Mouse (Mus musculus) kidney, embryonic 15.5 days (tissue): ENCODE measurements around the gene Atp6v0a4. TPM values are rescaled to one million over a fixed set of nuclear protein-coding genes. Genes with fewer than 3 reads are reported as not detected.

ENCODE experiments used
- ATAC-seq: fragments of 200-750 bp; cut with Nextera tagmentation; replicated peaks from 2 replicates; pipeline ENCODE4 v1.8.0; 2017; ENCODE audit warnings: moderate TSS enrichment; ENCODE audit not compliant: low FRiP score
- H3K27ac ChIP-seq: fragments of 300-500 bp; sonication (generic); 2 replicates; pipeline ENCODE4 v1.5.1; 2015; ENCODE audit warnings: mild to moderate bottlenecking, inconsistent platforms
- H3K27me3 ChIP-seq: fragments of 300-500 bp; sonication (generic); 2 replicates; pipeline ENCODE4 v1.6.1; 2015; ENCODE audit warnings: inconsistent platforms
- H3K36me3 ChIP-seq: fragments of 300-500 bp; sonication (generic); 2 replicates; pipeline ENCODE4 v1.6.1; 2015; ENCODE audit warnings: inconsistent platforms
- H3K4me1 ChIP-seq: fragments of 300-500 bp; sonication (generic); 2 replicates; pipeline ENCODE4 v1.6.1; 2015; ENCODE audit warnings: inconsistent platforms
- H3K4me2 ChIP-seq: fragments of 300-500 bp; sonication (generic); 2 replicates; pipeline ENCODE4 v1.6.1; 2015; ENCODE audit warnings: moderate library complexity, mild to moderate bottlenecking, inconsistent platforms
- H3K4me3 ChIP-seq: fragments of 300-500 bp; sonication (generic); replicated peaks from 2 replicates; pipeline ENCODE4 v1.5.1; 2015; ENCODE audit warnings: mild to moderate bottlenecking, inconsistent platforms
- H3K9ac ChIP-seq: fragments of 300-500 bp; sonication (generic); 2 replicates; pipeline ENCODE4 v1.6.1; 2015; ENCODE audit warnings: mild to moderate bottlenecking, inconsistent platforms
- H3K9me3 ChIP-seq: fragments of 300-500 bp; sonication (generic); replicated peaks from 2 replicates; pipeline ENCODE4 v1.6.1; 2016; ENCODE audit warnings: inconsistent platforms
- WGBS: fragments of 180-500 bp; shearing (Covaris S2); methylation state at CpG from one replicate; pipeline ENCODE4 v1.1.7; 2015; ENCODE audit warnings: mixed read lengths; 5-methylcytosine and 5-hydroxymethylcytosine counted together
- polyA plus RNA-seq: library from polyadenylated mRNA; unstranded; fragments of >200 nt; fragmentation: Nextera tagmentation; extraction: Ambion mirVana; gene quantifications from 2 replicates; pipeline ENCODE4 v1.2.1, GENCODE M21; 2015

Atp6v0a4 gene
- polyA plus RNA-seq, 1 experiment from 2014 or later, result 12.6 TPM

- Histone ChIP-seq H3K36me3 (no peaks in the 10 kb centered on the region), H3K4me2 (no peak overlapping the region), H3K27me3 (no peaks in the 10 kb centered on the region), H3K9me3 (no peaks in the 10 kb centered on the region), H3K9ac (no peak overlapping the region), H3K4me3 (no peak overlapping the region), H3K27ac (peak overlapping the region; percentile 66), H3K4me1 (peaks cover 29% of the 10 kb centered on the region)
- WGBS, result 64% methylated on average over 5 of the region's 5 CpGs
- ATAC-seq, result no peak
Measured at GRCm38 (mm10) chr6:38032801-38033566, 91.4 kb downstream of the Atp6v0a4 start.

DNA sequence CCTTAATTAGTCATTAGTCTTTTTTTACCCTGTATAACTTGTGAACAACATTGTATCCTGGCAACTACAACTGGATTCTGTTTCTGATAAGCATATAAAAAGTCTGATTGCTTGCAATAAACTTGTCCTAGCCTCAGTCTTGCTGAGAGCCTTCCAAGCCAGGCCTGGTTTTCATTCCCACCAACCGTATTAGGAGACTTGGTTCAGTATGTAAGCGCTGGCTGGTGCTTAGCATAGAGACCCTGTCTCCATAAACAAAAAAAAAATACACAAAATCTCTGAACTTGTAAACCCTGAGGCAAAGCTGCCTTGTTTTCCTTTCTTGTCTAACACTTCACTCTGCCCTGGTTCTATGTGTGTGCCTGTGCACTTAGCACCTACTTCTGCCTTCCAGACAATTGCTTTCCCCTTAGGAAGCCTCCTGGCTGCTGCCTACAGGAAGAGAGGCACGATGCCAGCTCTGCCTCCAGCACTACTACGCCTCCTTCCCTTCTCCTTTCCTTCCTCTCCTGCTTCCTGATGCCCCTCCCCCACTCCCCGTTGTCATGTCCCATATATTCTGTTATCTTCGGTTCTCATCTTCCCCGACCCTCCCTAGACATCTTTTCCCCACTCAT lies 92.4 kb downstream of the Atp6v0a4 start:
- no peak; the same call in 1 of the 2 replicates for ATAC-seq
- H3K9ac ChIP-seq, result no peak overlapping the region
- WGBS, result 34% methylated on average over 7 of the region's 7 CpGs
- H3K36me3 ChIP-seq, result no peaks in the 10 kb centered on the region
- H3K27ac ChIP-seq, result peak overlapping the region; percentile 66
- H3K4me3 ChIP-seq, result no peak overlapping the region
- no peaks in the 10 kb centered on the region for H3K9me3 ChIP-seq
- H3K4me2 ChIP-seq, result no peak overlapping the region
- no peaks in the 10 kb centered on the region for H3K27me3 ChIP-seq
- peaks cover 29% of the 10 kb centered on the region for H3K4me1 ChIP-seq

DNA sequence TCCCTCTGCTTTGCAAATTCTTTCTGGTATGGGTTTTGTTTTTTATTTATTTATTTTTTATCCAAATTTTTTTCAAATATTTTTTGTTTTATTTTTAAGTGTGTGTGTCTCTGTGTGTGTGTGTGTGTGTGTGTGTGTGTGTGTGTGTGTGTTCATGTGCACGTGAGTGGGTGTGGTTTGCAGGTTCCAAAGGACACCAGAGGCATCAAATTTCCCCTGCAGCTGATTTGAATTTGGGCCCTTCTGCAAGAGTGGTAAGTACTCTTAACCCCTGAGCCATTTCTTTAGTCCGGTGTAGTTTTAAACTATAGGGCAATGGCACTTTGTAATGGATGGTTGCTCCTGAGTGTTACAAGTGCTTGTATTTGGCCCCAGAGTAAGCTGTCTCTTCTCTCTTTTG lies 96.2 kb downstream of the Atp6v0a4 start:
- Histone ChIP-seq H3K27ac (no peak overlapping the region), H3K36me3 (no peaks in the 10 kb centered on the region), H3K9ac (no peak overlapping the region), H3K9me3 (no peaks in the 10 kb centered on the region; the same call in 1 of the 2 replicates), H3K27me3 (no peaks in the 10 kb centered on the region), H3K4me1 (peaks cover 32% of the 10 kb centered on the region), H3K4me3 (no peak overlapping the region), H3K4me2 (no peak overlapping the region)
- 34% methylated on average over 2 of the region's 2 CpGs for WGBS
- no peak for ATAC-seq

- WGBS, result 38% methylated on average over 1 of the region's 1 CpGs
- Histone ChIP-seq H3K36me3 (no peaks in the 10 kb centered on the region), H3K9ac (no peak overlapping the region), H3K4me1 (peaks cover 34% of the 10 kb centered on the region), H3K27ac (no peak overlapping the region), H3K4me3 (no peak overlapping the region), H3K27me3 (no peaks in the 10 kb centered on the region), H3K9me3 (no peaks in the 10 kb centered on the region; the same call in 1 of the 2 replicates), H3K4me2 (no peak overlapping the region)
- no peak for ATAC-seq
Measured at GRCm38 (mm10) chr6:38027771-38028170, 96.6 kb downstream of the Atp6v0a4 start.

- H3K36me3 ChIP-seq, result peaks cover 2% of the 10 kb centered on the region; the same call in 1 of the 2 replicates
- H3K9ac ChIP-seq, result no peak overlapping the region
- ATAC-seq, result 0 out of 2 replicates have a peak, but pooled peaks have one; percentile 56
- H3K9me3 ChIP-seq, result no peaks in the 10 kb centered on the region; the same call in 1 of the 2 replicates
- H3K27ac ChIP-seq, result peak overlapping the region; percentile 61
- no peaks in the 10 kb centered on the region for H3K27me3 ChIP-seq
- H3K4me2 ChIP-seq, result no peak overlapping the region
- peaks cover 20% of the 10 kb centered on the region for H3K4me1 ChIP-seq
- no peak overlapping the region for H3K4me3 ChIP-seq
- 16% methylated on average over 7 of the region's 7 CpGs for WGBS
Measured at GRCm38 (mm10) chr6:38023284-38023683, 101.1 kb downstream of the Atp6v0a4 start.

GRCm38 (mm10) chr6:38021406-38021805 lies 103.0 kb downstream of the Atp6v0a4 start:
- no peak overlapping the region for H3K9ac ChIP-seq
- ATAC-seq, result no peak
- peaks cover 3% of the 10 kb centered on the region; the same call in 1 of the 2 replicates for H3K36me3 ChIP-seq
- no peaks in the 10 kb centered on the region for H3K27me3 ChIP-seq
- H3K27ac ChIP-seq, result no peak overlapping the region
- H3K9me3 ChIP-seq, result no peaks in the 10 kb centered on the region; the same call in 1 of the 2 replicates
- peaks cover 19% of the 10 kb centered on the region for H3K4me1 ChIP-seq
- 84% methylated on average over 7 of the region's 7 CpGs for WGBS
- H3K4me2 ChIP-seq, result no peak overlapping the region
- no peak overlapping the region for H3K4me3 ChIP-seq

DNA sequence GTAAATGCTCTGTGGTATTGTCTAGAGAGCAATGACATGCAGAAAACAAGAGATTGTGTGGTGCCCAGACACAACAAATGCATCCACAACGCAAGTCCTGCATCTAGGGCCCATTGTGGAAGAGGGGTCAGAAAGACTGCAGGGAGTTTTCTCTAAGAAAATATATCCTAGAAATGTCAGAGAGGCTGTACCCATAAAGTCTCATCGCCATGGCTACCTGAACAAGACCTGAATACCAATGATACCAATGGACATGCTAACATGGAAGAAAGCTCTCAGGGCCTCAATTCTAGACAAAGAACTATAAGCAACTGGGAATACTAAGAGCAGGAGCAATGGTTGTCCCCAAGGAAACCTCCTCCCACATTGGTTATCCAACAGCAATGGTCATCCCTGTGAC lies 111.6 kb downstream of the Atp6v0a4 start:
- Histone ChIP-seq H3K9ac (no peak overlapping the region), H3K36me3 (no peaks in the 10 kb centered on the region), H3K9me3 (no peaks in the 10 kb centered on the region), H3K27ac (no peak overlapping the region), H3K27me3 (no peaks in the 10 kb centered on the region), H3K4me3 (no peak overlapping the region), H3K4me2 (no peak overlapping the region), H3K4me1 (no peaks in the 10 kb centered on the region)
- ATAC-seq, result no peak
- WGBS, result 92% methylated on average over 2 of the region's 2 CpGs

- peak; percentile 71; the same call in 1 of the 2 replicates for ATAC-seq
- Histone ChIP-seq H3K4me1 (no peaks in the 10 kb centered on the region), H3K36me3 (no peaks in the 10 kb centered on the region), H3K9me3 (no peaks in the 10 kb centered on the region), H3K27ac (no peak overlapping the region), H3K9ac (no peak overlapping the region), H3K27me3 (no peaks in the 10 kb centered on the region), H3K4me2 (no peak overlapping the region), H3K4me3 (no peak overlapping the region)
- 14% methylated on average over 6 of the region's 6 CpGs for WGBS
Measured at GRCm38 (mm10) chr6:38007459-38007858, 116.9 kb downstream of the Atp6v0a4 start.

Other genes with a start within 250 kb of the Atp6v0a4 start
- gene Svopl, start 77.6 kb downstream of the Atp6v0a4 start, polyA plus RNA-seq, result 14.5 and 17.3 TPM in 2 replicates
- gene Tmem213, start 15.3 kb downstream of the Atp6v0a4 start, polyA plus RNA-seq, result 37.4 and 43.5 TPM in 2 replicates
- 6.7 and 7.8 TPM in 2 replicates for gene D630045J12Rik, start 129.4 kb upstream of the Atp6v0a4 start, polyA plus RNA-seq
- 9.9 TPM in 2 replicates for gene Zc3hav1l, start 174.7 kb upstream of the Atp6v0a4 start, polyA plus RNA-seq
- gene Zc3hav1, start 230.0 kb upstream of the Atp6v0a4 start, polyA plus RNA-seq, result 4.6 and 5.1 TPM in 2 replicates